Mouse (Mus musculus): ENCODE measurements around the gene Hrc.
"Not testable (repeated sequence)": the region's sequence is repeated elsewhere in the genome, so short reads cannot be mapped to it uniquely, and the experiment has no call there.

Hrc gene

DNA sequence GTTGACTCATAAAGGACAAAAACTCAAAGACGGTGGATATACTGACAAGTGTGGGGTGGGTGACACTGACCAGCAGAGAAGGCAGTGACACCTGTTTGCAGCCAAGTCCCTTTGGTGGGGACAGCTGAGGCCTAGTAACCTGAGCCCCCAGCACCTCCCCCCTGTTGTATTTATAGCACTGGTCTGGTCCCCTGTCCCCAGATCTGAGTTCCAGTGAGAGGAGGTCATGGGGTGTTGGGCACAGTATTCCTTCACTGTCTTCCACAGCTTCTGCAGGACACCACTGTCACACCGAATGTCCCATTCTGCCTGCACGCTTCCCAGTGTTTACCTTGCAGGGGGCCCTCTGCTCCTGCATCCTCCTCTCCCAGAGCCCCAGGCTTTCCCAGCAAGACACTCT, 485 bp upstream of the Hrc start:
- no peak for DNase-seq

DNA sequence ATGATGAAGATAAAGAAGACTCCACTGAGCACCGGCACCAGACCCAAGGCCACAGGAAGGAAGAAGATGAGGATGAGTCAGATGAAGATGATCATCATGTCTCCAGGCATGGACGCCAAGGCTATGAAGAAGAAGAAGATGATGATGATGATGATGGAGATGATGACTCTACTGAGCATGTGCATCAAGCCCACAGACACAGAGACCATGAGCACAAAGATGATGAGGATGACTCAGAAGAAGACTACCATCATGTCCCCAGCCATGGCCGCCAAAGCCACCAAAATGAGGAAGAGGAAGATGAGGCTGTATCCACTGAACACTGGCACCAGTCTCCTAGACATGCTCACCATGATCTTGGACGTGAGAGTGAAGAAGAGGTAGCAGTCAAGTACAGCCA, 1.2 kb downstream of the Hrc start:
- DNase-seq = no peak

DNA sequence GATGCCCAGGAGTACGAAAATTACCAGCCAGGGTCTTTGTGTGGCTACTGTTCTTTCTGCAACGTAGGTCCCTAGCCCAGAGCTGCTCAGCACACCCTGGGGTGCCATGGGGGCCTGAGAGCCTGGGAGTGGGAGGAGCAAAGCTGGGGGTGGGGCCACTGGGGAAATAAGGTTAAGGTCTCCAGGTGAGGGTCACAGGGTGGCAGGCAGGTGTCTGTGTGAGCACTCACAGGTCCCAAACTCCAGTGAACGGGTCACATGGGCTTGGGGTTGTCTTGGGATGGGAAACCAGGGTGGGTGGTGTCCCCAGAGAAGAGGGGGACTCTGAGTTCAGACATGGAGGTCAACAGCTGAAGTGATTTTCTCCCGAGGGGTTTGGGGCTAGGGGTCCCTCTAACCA, 2.4 kb downstream of the Hrc start:
- no peak for DNase-seq

DNA sequence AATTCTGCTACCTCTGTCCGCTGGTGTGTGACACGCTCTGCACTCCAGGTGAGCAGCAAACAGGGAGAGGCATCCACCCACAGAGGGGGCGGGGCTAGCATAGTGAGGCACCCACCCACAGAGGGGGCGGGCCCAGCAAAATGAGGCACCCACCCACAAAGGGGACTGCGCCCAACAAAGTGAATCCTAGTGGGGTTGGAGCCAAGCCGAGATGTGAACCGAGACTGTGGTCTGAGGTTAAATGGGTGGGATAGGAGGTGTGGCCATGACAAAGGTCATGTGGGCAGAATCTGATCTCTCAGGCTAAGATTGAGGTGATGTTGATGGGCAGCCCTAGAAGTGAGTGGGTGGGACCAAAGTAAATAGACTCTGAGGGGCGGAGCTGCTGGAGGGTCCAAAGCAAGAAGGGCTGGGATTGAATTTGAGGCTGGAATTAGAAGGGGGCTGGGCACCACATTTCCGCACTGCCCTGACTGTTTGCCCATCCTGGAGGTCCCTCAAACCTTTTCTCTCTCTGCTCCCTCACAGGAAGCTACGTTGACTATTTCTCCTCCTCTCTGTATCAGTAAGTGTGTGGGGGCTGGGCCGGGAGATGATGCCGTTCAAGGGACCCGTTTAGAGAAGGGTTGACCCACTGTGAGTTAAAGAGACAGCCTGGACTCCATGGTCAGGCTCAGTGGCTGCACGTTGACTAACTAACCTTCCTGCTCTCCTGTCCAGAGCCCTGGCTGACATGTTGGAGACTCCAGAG, 3.2 kb downstream of the Hrc start:
- DNase-seq = peak; percentile 37

DNA sequence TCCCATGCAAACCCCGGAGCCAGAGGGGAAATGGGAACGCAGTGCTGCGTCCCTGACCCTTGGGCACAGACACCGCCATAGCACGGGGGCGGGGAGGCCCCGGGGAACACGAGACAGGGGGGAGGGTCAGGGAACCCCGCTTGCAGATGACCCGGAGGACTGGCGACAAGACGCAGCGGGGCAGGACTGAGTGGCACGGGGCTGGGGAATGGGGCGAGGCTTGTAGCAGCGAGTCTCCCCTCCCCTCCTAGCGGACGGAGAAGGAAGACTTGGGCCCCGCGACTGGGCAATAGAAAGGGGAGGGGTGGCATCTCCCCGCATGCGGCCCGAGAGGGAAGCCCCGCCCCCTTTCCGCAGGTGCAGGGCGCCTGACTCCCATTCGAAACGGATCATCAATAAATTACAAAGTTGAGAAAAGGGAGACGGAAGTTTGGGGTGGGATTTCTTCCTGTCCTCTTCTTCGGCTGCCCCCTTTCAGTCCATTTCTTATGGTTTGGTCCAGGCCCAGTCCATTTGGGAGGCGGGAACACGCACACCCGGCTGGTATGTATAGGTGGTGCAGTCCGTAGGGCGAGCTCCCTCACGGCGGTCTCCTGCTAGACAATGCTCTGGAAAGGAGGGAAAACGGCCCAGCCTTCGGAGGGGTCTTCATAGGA, 4.4 kb downstream of the Hrc start:
- peak; percentile 27 for DNase-seq

DNA sequence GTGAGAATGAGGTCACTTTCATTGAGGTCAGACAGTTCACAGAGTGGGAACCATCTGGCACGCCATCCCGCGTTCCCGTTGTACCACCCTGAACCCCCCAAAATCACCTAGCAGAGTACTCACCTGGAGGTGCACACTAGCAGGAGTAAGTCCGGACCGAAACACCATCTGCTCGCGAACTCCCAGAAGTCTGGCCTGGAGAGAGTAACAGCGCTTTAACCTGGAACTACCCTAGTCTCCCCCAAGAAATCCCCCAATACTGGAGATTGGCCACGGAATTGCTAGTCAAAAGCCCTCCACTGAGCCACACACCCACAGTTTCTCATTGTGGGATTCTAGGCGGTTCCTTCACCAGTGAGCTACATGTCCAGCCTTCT, 5.0 kb downstream of the Hrc start:
- DNase-seq = no peak

DNA sequence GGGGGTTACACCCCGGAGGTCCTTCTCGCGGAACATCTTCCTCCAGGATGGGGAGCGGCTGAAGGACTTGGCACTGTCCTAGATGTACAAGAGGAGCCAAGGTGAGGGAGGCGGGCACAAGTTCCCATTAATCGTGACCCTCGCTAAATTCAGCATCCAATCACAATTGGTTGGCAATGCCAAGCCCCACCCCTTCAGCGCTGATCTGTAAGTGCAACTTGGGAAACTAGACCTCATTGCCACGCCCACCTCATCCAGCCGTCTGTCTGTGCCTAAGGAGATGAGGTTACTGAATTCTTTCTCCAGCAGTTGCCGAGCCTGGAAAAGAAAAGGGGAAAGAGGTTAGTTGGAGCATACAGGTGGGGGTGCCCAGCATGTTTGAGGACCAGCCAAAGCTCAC, 5.6 kb downstream of the Hrc start:
- no peak for DNase-seq

DNA sequence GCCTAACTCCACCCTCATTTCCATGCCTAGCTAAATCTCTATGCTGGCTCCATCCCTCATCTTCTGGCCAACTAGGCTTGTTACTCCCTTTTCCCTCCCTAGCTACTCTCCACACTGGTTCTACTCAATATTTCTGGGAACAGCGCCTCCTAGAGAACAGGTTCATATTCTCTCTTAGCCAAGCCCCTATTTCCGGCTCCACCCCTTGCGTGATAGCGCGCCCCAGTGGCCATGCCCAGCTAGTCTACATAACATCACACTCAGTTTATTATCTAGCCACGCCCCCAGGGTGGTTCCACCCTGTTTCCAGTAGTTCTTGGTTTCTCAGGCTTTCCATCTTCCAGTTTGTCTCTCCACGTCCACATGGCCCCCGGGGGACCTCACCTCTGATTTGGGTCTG, 6.2 kb downstream of the Hrc start:
- peak; percentile 74 for DNase-seq

DNA sequence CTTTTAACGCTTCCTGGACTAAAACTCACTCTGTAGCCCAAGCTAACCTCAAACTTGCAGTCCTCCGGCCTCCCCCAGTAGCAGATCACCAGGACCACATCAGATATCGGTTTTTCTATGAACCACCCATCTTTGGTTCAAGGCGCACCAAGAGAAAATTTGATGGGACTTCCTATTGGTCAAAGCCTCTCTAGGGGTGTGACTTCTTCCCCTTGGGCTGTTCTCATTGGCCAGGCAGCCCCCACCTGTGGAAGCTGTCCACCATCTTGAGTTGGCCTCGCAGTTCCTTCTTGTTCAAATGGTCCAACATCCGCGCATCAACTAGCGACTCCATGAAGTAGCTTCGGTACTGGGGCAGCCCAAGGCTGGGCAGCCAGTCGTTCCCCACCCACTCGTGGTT, 7.0 kb downstream of the Hrc start:
- no peak for DNase-seq

DNA sequence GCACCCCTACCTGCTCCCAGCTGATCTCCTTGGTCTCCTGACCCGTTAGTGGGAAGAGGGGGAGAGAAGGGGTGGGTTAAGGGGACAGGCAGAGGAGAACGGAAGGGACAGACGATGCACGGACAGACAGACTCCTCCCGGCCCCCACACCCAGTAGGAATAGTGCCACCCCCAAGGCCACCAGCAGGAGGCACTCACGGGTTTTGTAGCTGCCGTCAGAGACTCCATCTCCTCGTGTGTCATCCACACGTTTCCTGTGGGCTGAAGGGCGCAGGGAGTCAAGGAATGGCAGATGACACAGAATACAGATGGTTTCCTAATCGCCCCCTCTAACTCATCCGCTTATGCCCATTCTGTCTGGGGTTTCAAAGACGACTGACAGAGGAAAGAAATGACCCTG, 8.5 kb downstream of the Hrc start:
- DNase-seq = peak; percentile 32

DNA sequence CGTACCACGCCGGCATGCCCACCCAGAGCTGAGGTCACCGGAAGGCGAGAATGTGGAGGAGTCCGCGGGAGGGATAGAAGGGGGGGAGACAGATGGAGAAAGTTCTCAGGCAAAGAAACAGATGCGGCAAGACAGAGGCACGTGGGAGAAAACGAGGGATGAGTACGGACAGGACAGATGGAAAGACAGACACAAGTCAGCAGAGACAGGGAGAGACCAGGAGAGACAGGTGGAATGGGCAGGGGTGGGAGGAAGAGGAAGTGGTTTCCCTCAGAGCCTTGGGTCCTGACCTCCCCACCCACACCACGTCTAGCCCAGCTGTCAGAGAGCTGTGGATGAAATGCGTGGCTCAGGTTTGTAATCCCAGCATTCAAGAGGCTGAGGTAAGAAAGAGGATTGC, 11.8 kb downstream of the Hrc start:
- DNase-seq = no peak

DNA sequence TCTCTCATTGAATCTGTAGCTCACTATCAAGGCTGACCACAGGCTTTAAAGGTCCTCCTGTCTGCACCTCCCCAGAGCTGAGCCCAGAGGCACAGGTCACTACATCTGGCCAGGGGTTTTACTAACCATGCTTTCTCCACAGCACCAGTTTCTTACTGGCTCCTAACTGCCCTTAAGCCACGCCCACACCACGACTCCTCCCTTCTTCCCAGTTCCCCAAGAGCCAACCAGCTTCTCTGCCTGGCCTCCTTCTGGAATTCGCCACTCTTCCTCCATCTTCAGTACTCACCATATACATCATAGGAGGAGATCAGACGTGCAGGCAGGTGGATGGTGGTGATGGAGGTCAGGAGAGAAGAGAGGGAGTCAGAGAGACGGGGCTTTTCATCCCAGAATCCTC, 18.0 kb downstream of the Hrc start:
- no peak for DNase-seq

DNA sequence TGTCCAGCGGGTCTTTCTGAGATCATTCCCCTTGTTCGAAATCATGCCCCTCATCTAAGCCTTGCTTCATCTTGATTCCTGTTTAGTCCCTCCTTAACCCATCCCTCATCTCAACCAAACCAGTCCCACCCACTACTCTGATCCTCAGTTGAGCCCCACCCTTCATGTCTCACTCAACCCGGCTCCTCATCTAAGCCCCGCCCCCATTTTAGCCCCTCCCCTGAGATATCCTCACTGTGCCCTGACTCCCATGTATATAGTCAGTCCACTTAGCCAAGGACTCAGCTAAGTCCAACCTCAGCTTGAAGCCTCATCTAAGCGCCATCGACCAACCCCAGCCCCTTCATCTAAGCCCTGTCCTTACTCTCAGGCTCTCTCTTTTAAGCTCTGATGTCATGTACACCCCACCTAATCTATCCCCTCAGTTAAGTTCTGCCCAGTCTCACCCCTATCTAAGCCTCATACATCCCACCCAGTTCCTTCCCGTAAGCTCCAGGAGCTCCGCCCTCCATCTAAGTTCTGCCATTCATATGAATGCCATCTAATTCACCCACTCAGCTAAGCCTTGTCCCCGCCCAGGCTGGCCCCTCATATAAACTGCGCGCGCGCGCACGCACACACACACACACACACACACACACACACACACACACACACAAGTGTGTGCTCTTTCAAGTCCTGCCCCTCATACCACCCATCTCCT, 20.4 kb downstream of the Hrc start:
- no peak for DNase-seq

DNA sequence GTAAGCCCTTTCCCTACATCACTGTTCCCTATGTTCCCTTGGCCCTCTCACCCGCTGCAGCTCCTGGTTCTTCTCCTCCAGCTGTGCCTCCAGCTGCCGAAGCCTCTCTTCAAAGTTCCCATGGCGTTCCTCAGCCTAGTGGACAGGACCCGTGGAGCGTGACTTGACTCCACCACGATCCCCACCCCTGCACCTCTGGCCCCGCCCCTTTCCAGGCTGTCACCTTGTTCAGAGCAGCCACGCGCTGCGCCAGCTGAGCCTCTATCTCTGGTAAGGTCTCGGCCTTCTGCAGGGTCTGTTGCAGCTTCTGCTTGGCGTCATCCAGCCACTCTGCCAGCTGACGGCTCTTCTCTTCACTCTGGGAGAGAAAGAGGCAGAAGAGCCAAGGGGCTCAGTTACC, 21.0 kb downstream of the Hrc start:
- no peak for DNase-seq

DNA sequence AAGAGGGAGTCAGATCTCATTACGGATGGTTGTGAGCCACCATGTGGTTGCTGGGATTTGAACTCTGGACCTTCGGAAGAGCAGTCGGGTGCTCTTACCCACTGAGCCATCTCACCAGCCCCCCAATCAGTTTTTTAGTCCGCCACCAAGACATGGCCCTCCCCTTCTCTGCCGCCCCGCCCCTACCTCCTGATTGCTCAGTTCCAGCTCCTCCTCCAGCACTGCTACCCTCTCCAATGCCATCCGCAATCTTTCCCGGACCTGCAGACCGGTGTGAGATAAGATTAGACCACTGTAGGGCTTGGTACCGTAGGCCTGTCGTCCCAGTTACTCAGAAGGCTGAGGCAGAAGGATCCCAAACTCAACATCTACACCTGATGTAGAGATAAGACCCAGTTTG, 24.0 kb downstream of the Hrc start:
- DNase-seq = not testable (repeated sequence)

DNA sequence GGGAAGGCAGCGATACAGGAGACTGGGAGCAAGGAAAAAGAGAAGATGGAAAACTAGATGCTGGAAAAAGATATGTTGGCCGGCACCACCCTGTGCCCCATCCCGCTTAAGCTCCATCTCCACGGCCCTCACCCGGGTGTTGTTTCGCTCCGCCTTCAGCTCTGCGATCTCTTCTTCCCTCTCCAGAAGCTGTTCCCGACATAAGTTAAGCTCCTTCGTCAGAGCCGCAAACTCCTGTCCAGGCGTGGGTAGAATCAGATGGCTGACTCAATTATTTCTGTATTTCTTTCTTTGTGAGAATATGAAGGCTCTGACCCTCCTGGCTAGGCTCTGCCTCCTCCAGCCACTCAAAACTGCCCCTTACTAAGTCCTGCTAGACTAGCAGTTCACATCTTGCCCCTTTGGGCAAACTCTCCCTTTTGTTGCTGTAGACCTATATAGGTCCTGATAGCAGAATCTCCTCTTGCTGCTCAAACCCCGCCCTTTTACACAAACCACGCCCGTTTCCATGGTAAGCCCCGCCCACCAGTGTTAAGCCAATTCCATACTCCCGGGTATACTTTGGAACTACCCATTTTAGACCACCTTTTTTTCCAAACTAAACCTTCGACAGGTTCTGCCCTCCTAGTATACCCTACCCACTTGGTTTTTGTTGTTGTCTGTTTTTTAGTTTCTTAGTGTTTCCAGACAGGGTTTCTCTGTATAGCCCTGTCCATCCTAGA, 25.5 kb downstream of the Hrc start:
- DNase-seq = no peak

DNA sequence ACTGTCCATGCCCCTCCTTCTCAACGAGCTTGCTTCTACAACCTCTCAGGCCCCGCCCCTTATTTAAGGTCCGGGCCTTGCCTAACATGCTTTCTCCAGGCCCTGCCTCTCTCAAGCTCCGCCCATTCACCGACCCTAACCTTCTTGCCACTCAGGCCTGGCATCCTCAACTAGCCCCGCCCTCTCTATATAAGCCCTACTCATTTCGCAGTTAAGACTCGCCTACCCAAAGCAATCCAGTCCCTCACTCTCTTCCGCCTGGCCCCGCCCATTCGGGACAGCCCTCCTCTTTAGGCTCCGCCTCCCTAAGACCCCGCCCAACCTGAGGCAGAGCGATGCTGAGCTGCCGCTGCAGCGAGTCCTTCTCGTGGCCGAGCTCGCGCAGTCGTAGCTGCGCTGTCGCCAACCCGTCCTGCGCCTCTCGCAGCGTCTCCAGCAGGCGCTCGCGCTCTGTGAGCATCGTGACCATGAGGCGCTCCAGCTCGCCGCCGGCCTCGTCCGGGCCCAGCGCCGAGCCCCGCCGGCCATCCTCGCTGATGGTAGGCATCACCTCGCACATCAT, 26.2 kb downstream of the Hrc start:
- peak; percentile 74 for DNase-seq

DNA sequence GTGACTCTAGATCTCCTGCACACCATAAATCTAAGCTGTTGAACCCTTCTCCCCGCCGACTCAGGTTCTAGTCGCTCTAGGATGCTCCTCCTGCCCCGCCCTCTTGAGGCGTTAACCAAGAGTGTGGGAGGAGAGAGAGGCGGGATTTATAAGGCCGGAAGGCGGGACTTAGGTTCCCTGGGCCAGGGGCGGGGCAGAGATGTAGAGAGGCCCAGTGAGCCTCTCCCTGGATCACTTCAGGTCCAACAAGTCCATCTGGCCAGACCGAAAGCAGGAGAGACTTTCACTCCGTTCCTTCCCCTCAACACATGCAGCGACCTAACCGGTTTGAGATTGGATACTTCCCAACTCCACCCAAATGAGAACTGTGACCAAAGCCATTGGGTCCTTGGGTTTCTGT, 27.7 kb downstream of the Hrc start:
- DNase-seq = peak; percentile 58

DNA sequence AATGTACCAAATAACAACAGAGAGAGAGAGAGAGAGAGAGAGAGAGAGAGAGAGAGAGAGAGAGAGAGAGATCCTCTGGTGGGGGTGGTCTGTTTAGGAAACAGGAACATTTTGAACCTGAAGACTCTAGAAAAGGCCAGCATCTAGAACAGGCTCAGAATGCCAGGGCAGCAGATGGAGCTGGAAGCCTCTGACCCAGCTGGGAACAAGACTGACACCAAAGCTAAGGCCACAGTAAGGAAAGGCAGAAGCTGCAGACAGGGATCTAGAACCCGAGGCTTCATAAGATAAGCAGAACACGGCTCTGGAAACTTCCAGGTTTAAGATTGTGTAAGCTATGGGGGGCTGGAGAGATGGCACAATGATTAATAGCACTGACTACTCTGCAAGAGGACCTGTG, 28.9 kb downstream of the Hrc start:
- DNase-seq = no peak

DNA sequence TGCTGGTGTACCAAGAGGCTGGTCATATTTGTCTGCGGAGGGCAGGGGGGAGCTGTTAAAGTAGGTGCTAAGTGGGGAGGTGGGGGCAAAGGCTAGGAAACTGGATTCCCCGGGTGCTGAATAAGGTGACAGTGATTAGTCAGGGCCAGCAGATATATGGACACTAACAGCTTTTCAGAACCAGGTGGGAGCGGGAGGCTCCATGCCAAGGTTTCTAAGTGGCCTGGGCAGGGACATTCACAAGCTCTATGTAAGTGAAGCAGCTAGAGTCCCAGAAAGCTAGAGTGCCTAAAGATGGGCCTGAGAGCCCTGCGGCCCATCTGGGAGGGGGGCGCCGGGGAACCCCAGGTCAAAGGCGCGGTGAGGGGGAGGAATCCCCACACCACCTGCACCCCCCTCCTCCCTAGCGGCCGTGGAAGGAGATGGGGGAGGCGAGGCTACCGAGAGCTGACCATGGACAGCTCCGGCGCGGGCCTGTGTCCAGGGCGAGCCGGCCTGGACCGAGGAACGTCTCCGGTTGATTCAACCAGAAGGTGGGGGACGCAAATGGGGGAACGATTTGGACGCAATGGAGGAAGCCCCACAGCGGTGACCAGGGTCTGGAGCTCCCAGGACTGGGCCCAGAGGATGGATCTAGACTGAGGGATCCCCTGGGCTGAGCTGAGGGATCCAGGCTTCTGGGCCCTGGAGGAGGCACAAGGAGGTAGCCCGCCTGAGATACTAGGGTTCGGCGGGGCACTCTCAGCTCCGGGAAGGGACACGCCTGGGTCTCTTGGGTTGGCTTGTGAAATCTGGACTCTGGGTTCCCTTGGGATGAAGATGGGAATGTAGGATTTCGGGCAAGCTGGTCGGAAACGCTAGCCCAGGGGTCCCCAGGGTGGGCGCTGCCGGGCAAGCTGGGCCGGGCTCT, 30.9 kb downstream of the Hrc start:
- DNase-seq = no peak

DNA sequence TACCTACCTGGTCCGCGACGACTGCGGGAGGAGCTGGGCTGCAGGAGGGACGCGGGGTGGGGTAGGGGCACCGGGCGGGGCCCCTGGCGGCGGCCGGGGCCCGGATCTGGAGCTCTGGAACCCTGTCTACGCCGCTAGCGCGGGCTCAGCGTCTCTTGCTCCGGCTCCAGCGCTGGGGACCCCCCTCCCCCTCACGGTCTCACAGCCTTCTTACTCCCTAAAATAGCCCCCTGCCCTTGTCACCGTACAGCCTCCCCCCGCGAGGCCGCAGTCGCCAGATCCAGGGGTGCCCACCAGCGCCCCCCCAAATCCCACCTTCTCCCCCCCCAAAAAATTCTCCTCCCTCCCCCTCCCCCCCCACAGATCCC, 31.5 kb downstream of the Hrc start, which contains the start of gene Ppfia3:
TSS of gene Ppfia3 (minus strand) at position 368 of the 368 bp plus-strand sequence.
- peak; percentile 11 for DNase-seq
